Mouse (Mus musculus) central nervous system, embryonic 11.5 days (tissue): ENCODE results near the gene Foxn3. TPM values are rescaled to one million over a fixed set of nuclear protein-coding genes. Genes with fewer than 3 reads are reported as not detected.

Experiments
- polyA plus RNA-seq: library from polyadenylated mRNA; depleted of rRNA; stranded (reverse); fragments of >200 nt; gene quantifications from 2 replicates; pipeline ENCODE4 v1.2.3, GENCODE M21; 2012; rRNA removed

The Foxn3 gene
- polyA plus RNA-seq = 26.6 and 33.5 TPM in 2 replicates

GRCm38 (mm10) chr12:99563219-99564059, at the start of gene Foxn3:
Gene Foxn3 (minus strand): TSS chr12:99563582.

